Mouse (Mus musculus) cerebellum, postnatal 4 days (tissue): ENCODE data around the gene Psme1.

Experiments
- DNase-seq, 2 experiments: peaks; one replicate each; pipeline ENCODE4 v3.0.0; 2022; ENCODE audit warnings: low spot score in 2 of 2, mixed read lengths in 1 of 2

The Psme1 gene

DNA sequence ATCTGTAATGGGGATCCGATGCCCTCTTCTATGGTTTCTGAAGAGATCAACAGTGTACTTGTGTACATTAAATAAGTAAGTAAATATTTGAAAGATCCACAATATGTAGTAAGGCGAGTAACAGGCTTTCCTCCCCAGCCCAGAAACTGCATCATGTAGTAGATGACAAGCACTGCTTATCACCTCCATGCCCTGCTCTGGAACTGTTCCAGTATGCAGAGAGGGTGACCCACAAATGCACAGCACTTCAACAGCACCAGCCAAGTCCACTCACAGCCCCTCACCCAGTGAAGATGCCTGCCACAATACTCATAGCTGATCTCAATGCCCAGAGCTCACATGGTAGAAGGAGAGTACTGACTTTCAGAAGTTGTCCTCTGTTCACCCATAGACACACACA, 7.3 kb upstream of the Psme1 start:
- DNase-seq: no peak

DNA sequence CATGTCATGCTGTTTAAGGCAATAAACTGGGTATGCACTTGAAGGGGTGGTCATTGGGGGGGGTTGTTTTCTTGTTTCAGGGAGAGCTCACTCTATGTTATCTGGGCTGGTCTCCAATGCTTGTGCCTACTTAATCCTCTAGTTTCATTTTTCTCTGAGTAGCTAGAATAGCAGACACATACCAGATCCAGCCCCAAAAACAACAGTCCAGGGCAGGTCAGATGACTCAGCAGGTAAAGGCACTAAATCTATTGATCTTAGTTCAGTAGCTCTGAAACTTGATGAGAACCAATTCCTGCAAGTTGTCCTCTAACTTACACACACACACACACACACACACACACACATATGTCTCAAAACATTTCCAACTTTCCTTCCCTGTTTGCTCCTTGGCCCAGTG, 6.2 kb upstream of the Psme1 start:
- no peak for DNase-seq

DNA sequence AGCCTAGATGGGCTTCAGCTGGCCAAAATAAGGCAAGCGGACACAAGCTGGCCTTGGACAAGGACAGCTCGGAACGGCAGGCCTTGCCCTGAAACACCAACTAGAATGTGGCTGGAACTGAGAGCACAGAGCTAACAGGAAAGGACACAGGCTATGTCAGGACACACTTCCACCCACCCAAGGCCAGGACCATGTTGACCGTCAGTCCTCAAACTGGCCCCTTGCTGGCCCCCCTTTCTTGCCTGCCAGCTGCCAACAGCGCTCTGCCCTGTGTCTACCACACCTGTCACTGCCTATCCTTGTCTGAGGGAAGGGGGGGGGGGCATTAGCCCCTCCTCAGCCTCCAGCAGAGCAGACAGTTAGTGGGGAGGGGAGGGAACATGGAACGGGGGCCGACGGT, 2.6 kb upstream of the Psme1 start, which contains the start of gene Fitm1:
Fitm1 (plus strand) TSS at position 316 of the 400 bp plus-strand sequence.
- DNase-seq: no peak

DNA sequence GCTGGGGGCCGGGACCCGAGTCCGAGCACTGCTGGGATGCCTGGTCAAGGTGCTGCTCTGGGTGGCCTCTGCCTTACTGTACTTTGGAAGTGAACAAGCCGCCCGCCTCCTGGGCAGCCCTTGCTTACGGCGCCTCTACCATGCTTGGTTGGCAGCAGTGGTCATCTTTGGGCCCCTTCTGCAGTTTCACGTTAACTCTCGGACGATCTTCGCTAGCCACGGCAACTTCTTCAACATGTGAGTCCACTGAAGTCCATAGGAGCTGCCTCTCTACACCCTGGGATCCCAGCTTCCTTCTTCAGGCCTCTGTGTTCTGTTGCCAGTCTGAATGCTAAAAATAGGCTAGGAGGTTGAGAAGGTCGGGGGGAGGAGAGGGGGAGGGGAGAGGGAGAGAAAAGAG, 2.2 kb upstream of the Psme1 start:
- DNase-seq: no peak

DNA sequence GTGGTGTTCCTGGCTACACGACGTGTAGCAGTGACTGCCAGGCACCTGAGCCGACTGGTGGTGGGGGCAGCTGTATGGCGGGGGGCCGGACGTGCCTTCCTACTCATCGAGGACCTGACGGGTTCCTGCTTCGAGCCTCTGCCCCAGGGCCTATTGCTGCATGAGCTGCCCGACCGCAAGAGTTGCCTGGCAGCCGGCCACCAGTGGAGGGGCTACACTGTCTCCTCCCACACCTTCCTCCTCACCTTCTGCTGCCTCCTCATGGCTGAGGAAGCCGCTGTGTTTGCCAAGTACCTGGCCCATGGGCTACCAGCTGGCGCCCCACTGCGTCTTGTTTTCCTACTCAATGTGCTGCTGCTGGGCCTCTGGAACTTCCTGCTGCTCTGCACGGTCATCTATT, 1.5 kb upstream of the Psme1 start:
- no peak for DNase-seq

DNA sequence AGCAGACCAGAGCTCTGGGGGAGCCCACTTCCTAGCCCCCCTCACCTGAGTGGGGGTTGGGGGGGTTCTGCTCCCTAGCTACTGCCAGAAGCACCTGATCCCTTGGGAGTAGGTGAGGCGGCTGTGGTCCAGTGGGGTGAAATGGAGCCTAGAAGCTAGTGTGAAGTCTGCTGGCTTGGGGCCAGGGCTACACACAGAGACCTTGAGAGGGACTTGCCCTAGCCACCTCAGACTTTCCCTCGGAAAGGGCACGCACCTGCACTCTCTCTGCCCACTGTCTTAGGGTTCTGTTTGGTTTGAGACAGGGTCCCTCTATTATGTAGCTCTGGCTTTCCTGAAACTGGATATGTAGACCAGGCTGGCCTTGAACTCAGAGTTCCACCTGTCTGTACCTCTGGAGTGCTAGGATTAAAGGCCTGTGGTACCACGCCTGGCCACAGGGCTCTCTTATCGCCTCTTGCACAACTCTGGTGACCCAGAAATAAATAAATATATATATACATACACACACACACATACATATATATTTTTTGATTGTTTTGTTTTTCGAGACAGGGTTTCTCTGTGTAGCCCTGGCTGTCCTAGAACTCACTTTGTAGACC, 846 bp downstream of the Psme1 start:
- peak in 1 of 2 experiments; percentile 51 for DNase-seq

DNA sequence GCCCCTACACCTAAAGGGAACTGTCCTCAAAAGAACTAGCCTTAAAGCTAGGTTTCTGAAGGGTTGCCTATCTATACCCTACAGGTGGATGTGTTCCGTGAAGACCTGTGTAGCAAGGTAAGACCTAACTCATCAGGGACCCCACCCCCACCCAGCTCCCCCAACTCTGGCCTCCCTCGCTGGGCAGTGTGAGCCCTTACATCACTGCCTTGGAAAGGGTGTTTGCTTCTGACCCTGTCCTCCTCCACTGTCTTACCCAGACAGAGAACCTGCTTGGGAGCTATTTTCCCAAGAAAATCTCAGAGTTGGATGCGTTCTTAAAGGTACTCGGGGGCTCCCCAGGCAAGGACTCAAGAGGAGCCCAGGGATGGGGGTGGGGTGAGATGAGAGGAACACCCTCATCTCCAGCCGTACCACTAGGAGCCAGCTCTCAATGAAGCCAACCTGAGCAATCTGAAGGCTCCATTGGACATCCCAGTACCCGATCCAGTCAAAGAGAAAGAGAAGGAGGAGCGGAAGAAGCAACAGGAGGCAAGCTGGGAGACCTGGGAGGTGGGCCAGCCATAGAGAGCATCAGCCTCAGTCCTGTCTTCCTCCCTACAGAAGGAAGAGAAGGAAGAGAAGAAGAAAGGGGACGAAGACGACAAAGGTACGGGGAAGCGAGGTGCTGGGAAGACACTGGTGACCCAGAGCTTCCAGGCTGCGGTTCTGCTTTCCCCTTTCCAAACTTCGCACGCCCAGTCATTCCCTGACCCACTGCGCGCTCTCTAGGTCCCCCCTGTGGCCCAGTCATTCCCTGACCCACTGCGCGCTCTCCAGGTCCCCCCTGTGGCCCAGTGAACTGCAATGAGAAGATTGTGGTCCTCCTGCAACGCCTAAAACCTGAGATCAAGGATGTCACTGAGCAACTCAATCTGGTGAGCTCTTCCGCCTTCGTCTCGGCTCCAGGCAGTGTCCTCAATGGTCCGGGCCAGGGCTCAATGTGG, 1.9 kb downstream of the Psme1 start:
- DNase-seq: no peak

DNA sequence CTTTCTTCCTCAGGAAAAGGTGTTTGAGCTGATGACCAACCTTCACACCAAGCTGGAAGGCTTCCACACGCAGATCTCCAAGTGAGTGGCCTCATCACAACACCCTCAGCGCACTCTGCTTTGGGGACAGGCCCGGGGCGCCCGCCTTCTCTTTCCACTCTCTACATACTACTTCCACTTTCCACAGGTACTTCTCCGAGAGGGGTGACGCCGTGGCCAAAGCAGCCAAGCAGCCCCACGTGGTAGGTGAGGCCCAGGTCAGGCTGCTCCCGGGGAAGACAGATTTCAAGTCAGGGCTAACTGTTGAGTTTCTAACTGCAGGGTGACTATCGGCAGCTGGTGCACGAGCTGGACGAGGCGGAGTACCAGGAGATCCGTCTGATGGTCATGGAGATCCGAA, 2.8 kb downstream of the Psme1 start:
- DNase-seq: no peak

DNA sequence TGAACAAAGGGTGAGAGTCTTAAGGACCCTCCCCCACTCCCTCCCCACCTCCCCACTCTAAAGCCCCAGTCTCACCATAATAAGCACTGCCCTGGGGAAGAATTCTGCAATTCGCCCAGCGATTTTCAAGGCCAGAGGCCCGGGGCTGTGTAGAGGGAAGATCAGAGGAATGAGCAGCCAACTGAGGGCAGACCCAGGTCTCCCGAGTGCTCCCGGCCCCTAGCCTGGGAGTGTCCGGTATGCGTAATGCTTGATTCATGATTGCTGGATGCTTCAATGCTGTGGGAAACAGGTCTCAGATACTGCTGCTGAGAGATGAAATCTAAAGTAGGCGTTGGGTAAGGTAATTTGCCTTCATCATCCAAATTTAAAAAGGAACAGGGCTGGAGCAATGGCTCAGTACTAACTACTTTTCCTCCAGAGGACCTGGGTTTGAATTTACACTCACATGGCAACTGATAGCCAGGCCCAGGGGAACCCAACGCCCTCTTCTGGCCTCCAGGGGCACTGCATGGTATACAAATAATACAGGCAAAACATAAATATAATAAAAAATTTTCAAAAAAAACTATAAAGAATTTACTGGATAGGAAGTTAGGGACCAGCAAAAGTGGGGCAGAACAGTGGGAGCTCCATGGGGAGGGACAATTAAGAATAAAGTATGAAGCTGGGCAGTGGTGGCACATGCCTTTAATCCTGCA, 4.2 kb downstream of the Psme1 start:
- DNase-seq: no peak

DNA sequence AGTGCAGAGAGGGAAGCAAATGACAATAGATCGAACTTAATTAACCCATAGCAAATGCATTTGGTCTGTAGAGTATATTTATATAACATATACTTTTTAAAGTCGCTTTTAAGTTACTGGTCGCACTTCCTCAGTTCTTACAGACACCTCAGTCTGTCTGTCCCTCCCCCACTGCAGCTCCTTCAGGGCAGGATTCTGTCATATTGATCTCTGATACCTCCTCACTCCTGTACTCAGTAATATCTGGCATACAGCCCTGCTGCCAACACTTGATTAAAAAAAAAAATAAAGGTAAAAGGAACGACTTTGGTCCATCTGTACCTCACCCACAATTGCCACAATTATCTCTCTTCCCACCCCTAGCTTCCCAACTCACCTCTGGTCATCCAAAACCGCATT, 6.4 kb downstream of the Psme1 start:
- no peak for DNase-seq

DNA sequence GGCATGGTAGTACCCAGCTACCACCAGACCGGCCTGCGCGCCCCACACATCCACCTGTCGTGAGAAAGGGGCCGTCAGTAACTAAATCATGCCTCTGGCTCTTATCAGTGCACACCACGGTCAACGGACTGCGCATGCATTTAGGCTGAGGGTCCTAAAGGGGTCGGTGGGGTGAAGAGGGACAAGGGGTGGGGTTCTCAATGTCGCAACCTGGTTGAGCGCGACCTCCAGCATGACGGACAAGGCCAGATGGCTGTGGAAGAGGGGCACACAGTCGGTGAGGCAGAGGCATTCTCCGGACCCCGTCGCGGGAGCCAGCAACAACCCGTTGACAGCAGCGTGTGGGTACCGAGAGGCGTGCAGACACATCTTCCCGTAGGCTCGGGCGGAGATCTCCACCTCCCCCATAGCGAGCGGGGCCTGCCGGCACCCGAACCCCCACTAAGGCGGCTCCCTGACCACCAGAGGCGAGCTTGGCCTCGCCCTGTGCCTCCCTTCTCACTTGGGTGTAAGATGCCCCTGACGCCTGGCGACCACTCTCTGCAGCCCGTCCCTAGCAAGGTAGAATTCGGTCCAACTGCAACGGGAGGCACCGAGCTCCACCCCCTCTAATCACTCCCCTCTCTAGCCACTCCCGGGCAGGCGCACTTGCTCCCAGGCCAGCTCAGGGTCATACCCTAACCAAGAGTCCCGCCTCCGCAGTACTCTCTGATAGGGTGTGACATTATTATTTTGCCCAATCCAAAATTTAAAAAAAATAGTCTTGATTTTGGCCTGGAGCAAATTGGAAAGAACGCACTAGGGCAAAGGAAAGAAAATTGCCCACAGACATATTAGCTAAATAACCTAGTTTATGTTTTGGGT, 7.0 kb downstream of the Psme1 start, which contains the start of gene Emc9:
Emc9 (minus strand) TSS at position 601 of the 864 bp plus-strand sequence.
- DNase-seq: peak in 1 of 2 experiments; percentile 47

DNA sequence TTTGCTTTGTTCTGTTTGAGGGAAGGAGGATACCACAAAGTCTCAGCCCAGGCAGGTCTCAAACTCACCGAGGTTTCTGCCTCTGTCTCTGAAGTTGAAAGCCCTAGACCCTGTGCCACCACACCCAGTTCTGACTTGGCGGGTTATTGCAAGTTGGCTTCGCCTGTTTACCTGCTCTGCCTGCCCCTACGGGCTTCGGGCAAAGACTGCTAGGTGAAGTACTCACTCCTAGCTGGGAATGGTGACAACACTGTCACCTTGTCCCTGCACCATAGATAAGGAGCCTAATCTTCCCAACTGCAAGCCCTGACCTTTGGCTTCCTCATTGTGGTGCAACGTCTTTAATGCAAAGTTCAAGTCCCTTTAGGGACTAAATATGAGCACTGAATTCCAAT, 7.6 kb downstream of the Psme1 start:
- no peak for DNase-seq

DNA sequence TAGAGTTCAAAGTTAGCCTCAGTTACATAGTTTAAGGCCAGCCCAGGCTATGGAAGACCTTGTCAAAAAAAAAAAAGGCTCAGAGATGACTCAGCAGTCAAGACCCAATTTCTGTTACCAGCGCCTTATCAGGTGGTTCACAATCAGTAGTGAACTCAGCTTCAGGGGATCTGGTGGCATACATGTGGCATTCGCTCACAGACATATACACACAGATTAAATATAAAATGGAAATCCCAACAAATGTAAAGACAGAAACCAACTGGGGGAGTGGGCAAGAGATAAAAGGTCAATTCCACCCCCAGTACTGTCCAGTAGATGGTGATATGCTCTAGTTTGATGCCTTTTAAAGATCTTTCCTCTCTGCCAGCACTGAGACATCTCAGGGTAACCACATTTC, 8.2 kb downstream of the Psme1 start:
- DNase-seq: no peak

DNA sequence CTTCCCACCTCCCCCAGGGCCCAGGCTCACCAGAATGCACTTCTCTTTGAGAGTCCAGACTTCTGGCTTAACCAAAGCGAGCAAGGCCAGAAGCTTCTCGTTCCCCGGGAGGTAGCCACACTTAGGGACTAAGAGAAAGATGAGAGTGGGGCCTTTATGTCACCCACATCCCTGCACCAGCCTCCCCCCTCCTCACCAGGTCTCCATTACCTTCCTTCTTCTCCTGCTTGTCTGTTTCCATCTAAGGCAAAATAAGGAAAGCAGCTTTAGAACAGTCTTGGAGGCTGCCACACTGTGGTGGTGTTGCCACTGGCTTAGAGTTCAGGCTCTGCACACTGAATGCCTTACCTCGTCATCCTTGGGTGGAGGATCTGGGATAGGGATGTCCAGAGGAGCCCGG, 11.3 kb downstream of the Psme1 start:
- DNase-seq: no peak

DNA sequence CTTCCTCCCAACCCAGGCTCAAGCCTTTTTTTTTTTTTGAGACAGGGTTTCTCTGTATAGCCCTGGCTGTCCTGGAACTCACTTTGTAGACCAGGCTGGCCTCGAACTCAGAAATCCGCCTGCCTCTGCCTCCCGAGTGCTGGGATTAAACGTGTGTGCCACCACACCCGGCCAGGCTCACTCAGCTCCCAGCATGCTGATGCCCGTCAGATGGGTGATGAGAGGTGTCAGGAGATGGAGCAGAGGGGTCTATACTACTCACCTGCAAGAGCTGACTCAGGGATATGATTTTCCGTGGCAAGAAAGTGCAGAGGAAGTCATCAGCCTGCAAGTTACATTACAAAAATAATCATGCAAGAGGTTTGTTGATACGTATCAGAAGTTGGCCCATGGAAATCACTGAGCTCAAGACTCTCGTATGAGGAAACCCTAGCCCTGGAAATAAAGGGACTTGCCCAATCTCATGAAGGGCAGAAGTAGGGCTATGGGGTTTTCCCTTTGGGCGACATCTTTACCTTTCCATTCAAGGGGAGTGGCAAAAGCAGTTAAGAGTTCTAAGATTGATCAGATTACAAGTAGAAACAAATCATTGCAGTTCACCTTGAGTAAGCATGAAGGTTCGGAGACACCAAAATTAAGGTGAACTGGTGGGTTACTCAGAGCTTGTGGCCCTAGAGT, 12.0 kb downstream of the Psme1 start:
- no peak for DNase-seq

DNA sequence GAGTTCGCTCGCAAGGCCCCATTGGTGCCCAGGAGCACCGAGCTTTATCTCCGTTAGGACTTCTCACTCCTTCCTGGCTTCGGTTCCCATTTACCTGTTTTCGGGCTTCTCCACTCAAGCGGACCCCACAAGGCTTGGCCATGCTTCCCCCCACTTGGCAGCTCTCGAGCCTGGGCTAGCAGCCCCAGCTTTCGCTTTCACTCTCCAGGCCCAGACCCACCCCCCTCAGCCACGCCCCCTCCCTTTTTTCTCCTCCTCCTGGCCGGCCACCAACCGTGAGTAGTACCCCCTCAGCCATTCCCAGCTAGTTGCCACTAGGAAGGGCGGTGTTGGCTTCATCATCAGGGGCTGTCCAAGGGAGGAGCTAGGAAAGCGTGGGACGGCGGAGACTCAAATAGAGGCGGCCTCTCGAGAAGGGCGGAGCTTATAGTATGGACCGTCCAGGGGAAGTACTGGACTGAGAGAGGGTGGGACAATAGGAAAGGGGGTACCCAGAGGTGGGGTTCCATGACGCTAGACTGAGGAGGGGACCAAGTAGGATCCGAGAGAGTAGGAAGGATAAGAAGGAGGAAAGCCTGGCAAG, 12.9 kb downstream of the Psme1 start, which contains the start of gene Psme2:
Psme2 (minus strand) TSS at position 366 of the 583 bp plus-strand sequence.
- DNase-seq: peak; percentile 60 to 81

DNA sequence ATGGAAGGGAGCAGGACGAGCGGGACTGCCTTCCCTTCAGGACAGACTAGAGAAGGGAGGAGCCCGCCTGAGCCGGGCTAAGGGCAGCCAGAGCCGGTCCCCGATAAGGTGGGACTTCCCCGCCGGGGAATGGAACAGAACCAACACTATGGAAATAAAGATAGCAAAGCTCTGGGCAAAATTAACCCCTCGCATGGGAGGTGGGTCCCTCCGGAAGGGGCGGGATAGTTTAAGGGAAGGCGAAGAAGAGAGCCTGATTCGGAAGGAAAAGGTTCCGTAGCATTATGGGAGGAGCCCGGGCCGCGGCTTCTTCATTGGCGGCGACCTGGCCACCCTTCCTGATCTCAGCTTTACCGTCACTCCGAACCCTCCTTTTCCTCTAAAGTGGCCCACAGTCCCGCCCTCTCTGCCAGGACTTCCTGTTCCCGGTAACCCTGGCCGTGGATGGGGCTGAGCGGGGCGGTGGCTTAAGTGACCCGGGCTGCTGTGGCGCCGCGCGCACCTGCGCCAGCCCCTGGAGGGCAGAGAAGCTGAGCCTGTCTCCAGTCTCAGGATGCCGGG, 13.5 kb downstream of the Psme1 start, which contains the start of gene Rnf31:
Rnf31 (plus strand) TSS at position 378 of the 561 bp plus-strand sequence.
- peak; percentile 73 to 85 for DNase-seq

DNA sequence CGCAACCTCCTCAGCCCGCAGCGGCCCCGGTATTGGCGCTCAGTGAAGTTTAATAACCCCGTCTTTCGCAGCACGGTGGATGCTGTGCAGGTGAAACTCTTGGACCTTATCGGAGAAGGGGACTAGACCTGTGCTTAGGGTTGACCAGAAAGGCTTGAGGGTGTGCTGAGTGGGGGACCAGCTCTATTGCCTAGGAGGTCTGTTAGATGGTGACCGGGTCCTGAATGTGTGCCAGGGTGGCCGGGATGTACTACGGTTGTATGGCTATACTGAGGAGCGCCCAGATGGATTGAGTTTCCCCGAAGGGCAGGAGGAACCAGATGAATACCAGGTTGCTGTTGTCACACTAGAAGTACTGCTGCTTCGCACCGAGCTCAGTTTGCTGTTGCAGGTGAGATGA, 14.3 kb downstream of the Psme1 start:
- DNase-seq: no peak

DNA sequence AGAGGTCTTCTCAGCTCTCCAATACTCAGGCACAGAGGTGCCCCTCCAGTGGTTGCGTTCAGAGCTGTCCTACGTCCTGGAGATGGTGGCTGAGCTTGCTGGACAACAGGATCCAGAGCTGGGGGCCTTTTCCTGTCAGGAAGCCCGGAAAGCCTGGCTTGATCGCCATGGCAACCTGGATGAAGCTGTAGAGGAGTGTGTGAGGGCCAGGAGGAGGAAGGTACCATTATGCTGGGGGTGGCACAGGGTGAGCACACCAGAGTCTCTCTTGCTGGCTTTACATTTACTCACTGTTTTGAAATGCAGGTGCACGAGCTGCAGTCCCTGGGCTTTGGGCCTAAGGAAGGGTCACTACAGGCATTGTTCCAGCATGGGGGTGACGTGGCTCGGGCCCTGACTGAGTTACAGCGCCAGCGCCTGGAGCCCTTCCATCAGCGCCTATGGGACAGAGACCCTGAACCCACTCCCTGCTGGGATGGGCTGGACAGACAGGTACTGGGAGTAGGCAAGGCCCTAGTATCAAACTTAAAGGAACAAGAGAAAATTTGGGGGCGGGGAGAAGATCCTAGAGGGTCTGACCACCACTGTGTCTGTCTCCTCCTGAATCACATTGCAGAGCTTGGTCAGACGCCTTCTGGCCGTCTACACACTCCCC, 18.2 kb downstream of the Psme1 start:
- DNase-seq: no peak
